Mouse (Mus musculus) bone marrow macrophage, adult 2 months (primary cell): ENCODE data around the gene Dcakd.

Source experiments
- CTCF ChIP-seq: IDR thresholded peaks from 2 replicates; pipeline ENCODE4 v1.5.1; 2012; ENCODE audit warnings: low read depth, mild to moderate bottlenecking, low read length, moderate library complexity
- POLR2A ChIP-seq: IDR thresholded peaks from 2 replicates; pipeline ENCODE4 v1.6.1; 2012; ENCODE audit warnings: mild to moderate bottlenecking, low read depth, low read length, borderline replicate concordance

GRCm38 (mm10) chr11:103052078-103052477, 23.9 kb upstream of the Dcakd start:
- TF ChIP-seq POLR2A (no peak), CTCF (no peak)
